Mouse (Mus musculus) heart, postnatal 10 days (tissue): ENCODE measurements around the gene Cdc5l. TPM values are rescaled to one million over a fixed set of nuclear protein-coding genes. Genes with fewer than 3 reads are reported as not detected.

Experiments
- DNase-seq, 2 experiments: peaks; one replicate each; pipeline ENCODE4 v3.0.0; 2021
- intact Hi-C: fragments of 180-260 bp; cut with DNase I; formaldehyde crosslinking; loops from one replicate; pipeline ENCODE4 v1.15.1; 2025
- total RNA-seq, 2 experiments: library from RNA; stranded (reverse); gene quantifications; 2 replicates each; pipeline ENCODE4 v1.2.3; 2021

Cdc5l gene
- total RNA-seq, 2 experiments from 2014 or later: 48.4 to 48.7 TPM

GRCm38 (mm10) chr17:45373987-45374608 lies 59.4 kb downstream of the Cdc5l start:
- peak; percentile 75 to 87 for DNase-seq
- intact Hi-C loops: loop anchor here (2.0 to 5.0 kb wide), 3 partner anchors 122 to 1113 kb away; no protein-coding TSS in a partner anchor

- intact Hi-C loops: loop anchor here (5.0 kb wide), 1 partner anchor 119 kb away; no protein-coding TSS in a partner anchor
- DNase-seq: no peak
Observed at GRCm38 (mm10) chr17:45371042-45371441, 62.5 kb downstream of the Cdc5l start.

- intact Hi-C loops: loop anchor here (5.0 kb wide), 1 partner anchor 118 kb away; no protein-coding TSS in a partner anchor
- no peak for DNase-seq
Observed at GRCm38 (mm10) chr17:45370535-45370934, 63.0 kb downstream of the Cdc5l start.

GRCm38 (mm10) chr17:45364871-45365270 lies 68.7 kb downstream of the Cdc5l start:
- no peak for DNase-seq
- intact Hi-C loops: no loop called here

GRCm38 (mm10) chr17:45360950-45361349 lies 72.6 kb downstream of the Cdc5l start:
- no peak for DNase-seq
- intact Hi-C loops: no loop called here

GRCm38 (mm10) chr17:45359443-45359842 lies 74.1 kb downstream of the Cdc5l start:
- intact Hi-C loops: no loop called here
- DNase-seq: peak; percentile 54 to 67

- intact Hi-C loops: no loop called here
Observed at GRCm38 (mm10) chr17:45356431-45356830, 77.1 kb downstream of the Cdc5l start.

GRCm38 (mm10) chr17:45347951-45348350 lies 85.6 kb downstream of the Cdc5l start:
- intact Hi-C loops: no loop called here
- DNase-seq: no peak

More at GRCm38 (mm10) chr17:45356431-45356830, 77.1 kb downstream of the Cdc5l start:
- DNase-seq: no peak

Other genes with a start within 250 kb of the Cdc5l start
- gene Spats1, start 41.7 kb upstream of the Cdc5l start, total RNA-seq: under 1 TPM; 0.22 to 0.65 TPM
- 10 to 100 TPM; 19.3 to 20.2 TPM for gene Aars2, start 73.1 kb upstream of the Cdc5l start, total RNA-seq
- gene Tcte1, start 89.7 kb upstream of the Cdc5l start, total RNA-seq: not detected
- gene Tmem151b, start 115.9 kb upstream of the Cdc5l start, total RNA-seq: under 1 TPM; 0.05 to 0.12 TPM
- gene Nfkbie, start 122.0 kb upstream of the Cdc5l start, total RNA-seq: 1 to 10 TPM; 1.8 to 2.7 TPM
- gene Slc35b2, start 130.1 kb upstream of the Cdc5l start, total RNA-seq: 10 to 100 TPM; 34.5 to 36.8 TPM
- gene Hsp90ab1, start 139.5 kb upstream of the Cdc5l start, total RNA-seq: 1,000 to 10,000 TPM; 1,000 to 1,054 TPM
- 10 to 100 TPM; 88.3 to 99.0 TPM for gene Slc29a1, start 165.9 kb upstream of the Cdc5l start, total RNA-seq
- not detected for gene Mymx, start 168.4 kb upstream of the Cdc5l start, total RNA-seq
- gene Capn11, start 225.6 kb upstream of the Cdc5l start, total RNA-seq: not detected